Comparison of ENCODE assay signal across 8 mouse cellular contexts in the genomic region with DNA sequence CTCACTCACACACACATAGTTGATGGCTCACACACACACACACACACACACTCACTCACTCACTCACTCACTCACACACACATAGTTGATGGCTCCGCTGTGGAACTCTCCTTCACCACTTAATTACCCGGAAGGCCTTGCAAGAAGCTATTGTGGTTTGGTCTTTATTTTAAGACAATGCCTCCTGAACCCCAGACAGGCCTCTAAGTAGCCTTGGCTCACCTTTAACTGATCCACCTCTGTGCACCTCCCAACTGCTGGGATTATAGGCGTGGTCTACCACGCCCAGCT. TPM values are rescaled to one million over a fixed set of nuclear protein-coding genes. Genes with fewer than 3 reads are reported as not detected.
A peak's percentile ranks its signal among the peaks of the same experiment; 100 is the strongest.
DNase-seq lines count a peak whose midpoint lies in the region; ATAC-seq lines count a peak whose summit lies in the region.

No protein-coding gene starts in this region.

- no peaks in the 10 kb centered on the region for H3K9me3 ChIP-seq in erythroblast, embryonic 14.5 days (ENCODE audit: control insufficient read depth, low read length)
- no peaks in the 10 kb centered on the region for H3K9me3 ChIP-seq in forebrain, embryonic 14.5 days (replicated peaks; ENCODE audit: control insufficient read depth, low read length)
- H3K9me3 ChIP-seq in liver, embryonic 13.5 days (replicated peaks): no peaks in the 10 kb centered on the region

- peaks cover 20% of the 10 kb centered on the region for H3K27me3 ChIP-seq in erythroblast, embryonic 14.5 days (ENCODE audit: control insufficient read depth)
- H3K27me3 ChIP-seq in forebrain, embryonic 14.5 days (replicated peaks; ENCODE audit: control insufficient read depth, insufficient read depth, low read length): peaks cover 15% of the 10 kb centered on the region
- H3K27me3 ChIP-seq in liver, embryonic 13.5 days: peaks cover 18% of the 10 kb centered on the region; the same call in 1 of the 2 replicates

- ATAC-seq in erythroblast, adult 5-6 weeks (replicated peaks; ENCODE audit: low FRiP score, poor library complexity, severe bottlenecking): no peak
- ATAC-seq in CD4-positive, CD25-positive, alpha-beta regulatory T cell, adult 4 months: peak; percentile 12
- ATAC-seq in forebrain, embryonic 14.5 days: no peak
- ATAC-seq in liver, embryonic 13.5 days (ENCODE audit: low read depth): no peak

- peaks cover 62% of the 10 kb centered on the region for H3K4me1 ChIP-seq in erythroblast, embryonic 14.5 days (ENCODE audit: control insufficient read depth)
- H3K4me1 ChIP-seq in forebrain, embryonic 14.5 days (ENCODE audit: control insufficient read depth, insufficient read depth, low read length): peaks cover 2% of the 10 kb centered on the region; the same call in 1 of the 2 replicates
- peaks cover 46% of the 10 kb centered on the region for H3K4me1 ChIP-seq in liver, embryonic 13.5 days (replicated peaks)

- H3K4me3 ChIP-seq in erythroblast, embryonic 14.5 days (replicated peaks): peak overlapping the region; percentile 99
- H3K4me3 ChIP-seq in forebrain, embryonic 14.5 days (ENCODE audit: low read depth, low read length): peak overlapping the region; percentile 58
- peak overlapping the region; percentile 97 for H3K4me3 ChIP-seq in liver, embryonic 13.5 days (replicated peaks)

- H3K27ac ChIP-seq in forebrain, embryonic 14.5 days (ENCODE audit: low read depth, low read length): no peak overlapping the region
- peak overlapping the region; percentile 90 for H3K27ac ChIP-seq in liver, embryonic 13.5 days

- no peak for DNase-seq in forebrain, embryonic 14.5 days (ENCODE audit: low spot score)
- no peak for DNase-seq in liver, embryonic 13.5 days
- no peak for DNase-seq in left cerebral cortex, adult 8-10 months (ENCODE audit: low spot score in 2 of 2)
- DNase-seq in left cerebral cortex, adult 18-20 months (ENCODE audit: low spot score in 2 of 2): no peak
- no peak for DNase-seq in adrenal gland, adult (ENCODE audit: inconsistent age in 2 of 2, low spot score in 1 of 2)

- no peak overlapping the region for H3K9ac ChIP-seq in forebrain, embryonic 14.5 days (ENCODE audit: low read length)
- H3K9ac ChIP-seq in liver, embryonic 13.5 days: peak overlapping the region; percentile 89

- H3K36me3 ChIP-seq in erythroblast, embryonic 14.5 days (ENCODE audit: control insufficient read depth): peaks cover 32% of the 10 kb centered on the region
- no peaks in the 10 kb centered on the region for H3K36me3 ChIP-seq in forebrain, embryonic 14.5 days (ENCODE audit: control insufficient read depth, insufficient read depth, low read length)
- peaks cover 7% of the 10 kb centered on the region; the same call in 1 of the 2 replicates for H3K36me3 ChIP-seq in liver, embryonic 13.5 days

- 13% methylated on average over 4 of the region's 4 CpGs for WGBS in forebrain, embryonic 14.5 days
- WGBS in liver, embryonic 13.5 days (ENCODE audit: insufficient replicate concordance): 27% methylated on average over 4 of the region's 4 CpGs

- H3K4me2 ChIP-seq in forebrain, embryonic 14.5 days (ENCODE audit: low read length): peak overlapping the region; percentile 99
- H3K4me2 ChIP-seq in liver, embryonic 13.5 days: peak overlapping the region; percentile 81

RNA-seq across cellular contexts. Expression of gene Tent5c, which starts 0.8 kb away (rescaled TPM):
- 7.2 and 9.3 TPM in 2 replicates for polyA plus RNA-seq in erythroblast, embryonic 14.5 days (2012)
- 608 and 670 TPM in 2 replicates for total RNA-seq in erythroblast, adult 5-6 weeks (2015; ENCODE audit: low replicate concordance)
- total RNA-seq in erythroblast, adult 5-6 weeks (2017; ENCODE audit: low replicate concordance): 1,090 and 1,183 TPM in 2 replicates
- polyA plus RNA-seq in CD4-positive, CD25-positive, alpha-beta regulatory T cell, adult 4 months (2017; shearing (Covaris generic)): 10 to 100 TPM; 37.6 to 47.6 TPM
- polyA plus RNA-seq in forebrain, embryonic 14.5 days (2014; fragmentation: Nextera tagmentation; extraction: Ambion mirVana): 1.9 and 2.9 TPM in 2 replicates
- polyA plus RNA-seq in liver, embryonic 13.5 days (2015; fragmentation: Nextera tagmentation; extraction: Ambion mirVana): 63.7 and 76.5 TPM in 2 replicates
- total RNA-seq in left cerebral cortex, adult 8-10 months (2022): 10 to 100 TPM in 1 of 4 experiments, 1 to 10 TPM in 3; 2.8 to 11.9 (median 5.6) TPM
- 1 to 10 TPM; 2.3 to 3.2 TPM for total RNA-seq in left cerebral cortex, adult 18-20 months (2021)
